Mouse (Mus musculus): ENCODE measurements around the gene Acss1. TPM values are rescaled to one million over a fixed set of nuclear protein-coding genes. Genes with fewer than 3 reads are reported as not detected.
A peak's percentile ranks its signal among the peaks of the same experiment; 100 is the strongest.

Gene Acss1
- polyA plus RNA-seq, 1 experiment = 2.8 TPM

DNA sequence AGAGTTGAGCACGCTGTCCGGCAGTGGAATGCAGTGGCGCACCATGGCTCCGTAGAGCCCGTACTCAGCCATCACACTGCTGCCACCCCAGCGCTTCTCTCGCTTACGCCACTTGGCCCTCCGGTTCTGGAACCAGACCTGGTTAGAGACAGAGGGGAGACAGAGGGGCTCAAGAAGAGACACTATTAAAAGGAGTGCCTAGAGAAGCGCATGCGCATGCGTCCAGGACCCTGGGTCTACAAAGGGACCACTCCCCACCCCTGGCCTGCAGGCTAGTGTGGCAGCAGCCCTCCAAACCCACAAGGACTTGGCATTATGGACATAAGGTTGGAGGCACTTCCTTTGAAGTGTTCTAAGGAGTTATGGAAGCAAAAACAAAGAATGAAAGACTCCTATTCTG is 16.2 kb upstream of the Acss1 start:
- H3K9me3 ChIP-seq = no peaks in the 10 kb centered on the region
- H3K27me3 ChIP-seq (replicated peaks) = peaks cover 47% of the 10 kb centered on the region
- H3K4me3 ChIP-seq (replicated peaks) = no peak overlapping the region
- TF ChIP-seq GATA1 (IDR thresholded peaks at IDR 0.05; ENCODE audit: borderline replicate concordance, low read length) = no peak
- TF ChIP-seq FLI1 (IDR thresholded peaks at IDR 0.05; ENCODE audit: low read length) = no peak
- H3K4me1 ChIP-seq = peaks cover 8% of the 10 kb centered on the region
- H3K36me3 ChIP-seq (replicated peaks; ENCODE audit: low read length) = no peaks in the 10 kb centered on the region

DNA sequence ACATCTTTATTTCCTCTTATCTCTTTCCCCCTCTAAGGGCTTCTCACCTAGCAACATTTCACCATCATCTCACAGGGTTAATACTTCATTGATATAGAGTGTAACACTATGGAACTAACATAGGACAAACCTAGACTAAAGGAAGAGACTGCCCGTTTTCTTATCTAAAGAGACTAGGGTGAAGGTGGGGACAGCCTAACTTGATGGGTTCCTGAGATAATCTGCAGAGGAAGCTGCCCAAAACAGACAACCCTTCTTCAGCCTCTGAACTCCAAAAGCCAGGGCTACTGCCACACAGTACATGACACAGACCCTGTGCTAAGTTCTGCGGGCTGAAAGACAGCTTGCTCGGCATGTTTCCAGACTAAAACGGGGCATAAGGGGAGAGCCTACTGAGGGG is 13.3 kb upstream of the Acss1 start:
- Histone ChIP-seq H3K36me3 (replicated peaks; ENCODE audit: low read length) (no peaks in the 10 kb centered on the region), H3K4me1 (no peaks in the 10 kb centered on the region), H3K9me3 (no peaks in the 10 kb centered on the region), H3K27me3 (replicated peaks) (peaks cover 19% of the 10 kb centered on the region), H3K4me3 (replicated peaks) (no peak overlapping the region)
- no peak for TF ChIP-seq FLI1 (IDR thresholded peaks at IDR 0.05; ENCODE audit: low read length)
- no peak for TF ChIP-seq GATA1 (IDR thresholded peaks at IDR 0.05; ENCODE audit: borderline replicate concordance, low read length)

DNA sequence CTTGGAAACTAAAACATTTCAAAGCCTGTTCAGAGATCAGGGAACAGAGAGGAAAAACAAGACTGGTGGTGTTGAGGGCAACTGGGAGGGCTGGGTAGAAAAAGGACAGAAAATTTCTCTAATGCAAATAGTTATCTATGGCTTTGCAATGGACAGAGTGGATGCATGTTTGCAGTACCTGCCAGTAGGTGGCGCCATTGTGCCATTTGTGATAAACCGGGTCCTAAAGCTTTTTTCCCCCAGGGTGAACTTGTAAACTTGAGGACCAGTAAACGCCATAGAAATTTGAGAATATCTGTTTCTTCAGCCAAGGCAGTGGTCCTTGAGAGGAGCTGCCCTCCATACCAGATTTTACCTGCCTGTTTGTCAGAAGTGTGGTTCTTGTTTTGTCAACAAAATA is 10.1 kb upstream of the Acss1 start:
- no peak overlapping the region for H3K4me3 ChIP-seq (replicated peaks)
- peaks cover 13% of the 10 kb centered on the region for H3K4me1 ChIP-seq
- TF ChIP-seq GATA1 (IDR thresholded peaks at IDR 0.05; ENCODE audit: borderline replicate concordance, low read length) (no peak), FLI1 (IDR thresholded peaks at IDR 0.05; ENCODE audit: low read length) (no peak)
- H3K36me3 ChIP-seq (replicated peaks; ENCODE audit: low read length) = no peaks in the 10 kb centered on the region
- no peaks in the 10 kb centered on the region for H3K9me3 ChIP-seq
- H3K27me3 ChIP-seq (replicated peaks) = peaks cover 2% of the 10 kb centered on the region

DNA sequence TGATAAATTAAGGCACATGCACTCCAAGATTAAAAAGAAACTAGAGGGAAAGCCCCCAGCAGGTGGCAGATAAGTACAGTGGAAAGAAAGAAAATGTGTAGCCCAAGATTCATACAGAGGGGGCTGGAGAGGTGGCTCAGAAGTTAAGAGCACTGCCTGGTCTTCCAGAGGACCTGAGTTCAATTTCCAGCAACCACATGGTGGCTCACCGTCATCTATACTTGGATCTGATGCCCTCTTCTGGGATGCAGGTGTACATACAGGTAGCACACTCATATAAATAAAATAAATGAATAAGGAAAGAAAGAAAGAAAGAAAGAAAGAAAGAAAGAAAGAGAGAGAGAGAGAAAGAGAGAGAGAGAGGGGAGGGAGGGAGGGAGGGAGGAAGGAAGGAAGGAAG is 7.2 kb upstream of the Acss1 start:
- Histone ChIP-seq H3K9me3 (no peaks in the 10 kb centered on the region), H3K4me3 (replicated peaks) (no peak overlapping the region), H3K4me1 (peaks cover 31% of the 10 kb centered on the region), H3K36me3 (replicated peaks; ENCODE audit: low read length) (no peaks in the 10 kb centered on the region), H3K27me3 (replicated peaks) (peaks cover 5% of the 10 kb centered on the region)
- TF ChIP-seq GATA1 (IDR thresholded peaks at IDR 0.05; ENCODE audit: borderline replicate concordance, low read length) (no peak), FLI1 (IDR thresholded peaks at IDR 0.05; ENCODE audit: low read length) (no peak)

DNA sequence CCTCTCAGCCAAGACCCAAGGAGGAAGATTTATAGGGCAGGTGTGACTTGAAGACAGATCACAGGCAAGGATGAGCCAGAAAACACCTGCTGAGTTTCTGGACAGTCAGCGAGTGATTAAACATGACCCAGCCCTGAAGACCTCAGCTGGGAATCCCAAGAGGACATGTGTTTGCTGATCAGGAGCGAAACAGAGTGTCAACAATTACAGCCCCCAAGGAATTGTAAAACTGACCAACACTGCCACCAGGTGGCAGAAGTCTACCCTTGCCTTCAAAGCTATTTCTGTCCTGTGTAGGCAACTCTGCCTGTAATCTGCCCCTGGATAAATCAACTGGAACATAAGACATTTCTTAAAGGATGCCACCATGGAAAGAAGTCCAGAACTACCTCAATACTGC is 6.6 kb upstream of the Acss1 start:
- no peaks in the 10 kb centered on the region for H3K9me3 ChIP-seq
- TF ChIP-seq FLI1 (IDR thresholded peaks at IDR 0.05; ENCODE audit: low read length) (no peak), GATA1 (IDR thresholded peaks at IDR 0.05; ENCODE audit: borderline replicate concordance, low read length) (no peak)
- peaks cover 5% of the 10 kb centered on the region for H3K27me3 ChIP-seq (replicated peaks)
- H3K4me1 ChIP-seq = peaks cover 34% of the 10 kb centered on the region
- no peaks in the 10 kb centered on the region for H3K36me3 ChIP-seq (replicated peaks; ENCODE audit: low read length)
- H3K4me3 ChIP-seq (replicated peaks) = no peak overlapping the region

DNA sequence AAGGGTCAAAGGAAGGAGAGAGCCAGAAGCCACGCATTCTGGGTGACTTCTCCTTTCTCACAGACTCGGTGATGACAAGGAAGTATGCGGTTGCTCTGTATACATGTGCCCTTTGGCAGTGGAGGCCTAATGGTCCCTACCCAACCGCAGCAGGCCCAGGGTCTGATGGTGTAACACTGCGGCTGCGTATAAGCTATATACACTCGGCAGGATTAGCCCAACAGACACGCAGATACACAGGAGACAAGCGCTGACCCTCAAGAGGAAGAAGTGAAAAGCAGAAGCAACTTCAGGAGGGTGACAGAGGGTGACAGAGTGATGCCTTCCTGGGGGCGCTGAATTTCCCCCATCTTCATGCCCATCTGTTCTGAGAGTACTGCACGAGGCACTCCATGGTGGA is 5.6 kb upstream of the Acss1 start:
- no peaks in the 10 kb centered on the region for H3K36me3 ChIP-seq (replicated peaks; ENCODE audit: low read length)
- no peaks in the 10 kb centered on the region for H3K9me3 ChIP-seq
- peaks cover 8% of the 10 kb centered on the region for H3K27me3 ChIP-seq (replicated peaks)
- H3K4me3 ChIP-seq (replicated peaks) = peak overlapping the region; percentile 11
- TF ChIP-seq GATA1 (IDR thresholded peaks at IDR 0.05; ENCODE audit: borderline replicate concordance, low read length) (no peak), FLI1 (IDR thresholded peaks at IDR 0.05; ENCODE audit: low read length) (no peak)
- peaks cover 44% of the 10 kb centered on the region for H3K4me1 ChIP-seq

DNA sequence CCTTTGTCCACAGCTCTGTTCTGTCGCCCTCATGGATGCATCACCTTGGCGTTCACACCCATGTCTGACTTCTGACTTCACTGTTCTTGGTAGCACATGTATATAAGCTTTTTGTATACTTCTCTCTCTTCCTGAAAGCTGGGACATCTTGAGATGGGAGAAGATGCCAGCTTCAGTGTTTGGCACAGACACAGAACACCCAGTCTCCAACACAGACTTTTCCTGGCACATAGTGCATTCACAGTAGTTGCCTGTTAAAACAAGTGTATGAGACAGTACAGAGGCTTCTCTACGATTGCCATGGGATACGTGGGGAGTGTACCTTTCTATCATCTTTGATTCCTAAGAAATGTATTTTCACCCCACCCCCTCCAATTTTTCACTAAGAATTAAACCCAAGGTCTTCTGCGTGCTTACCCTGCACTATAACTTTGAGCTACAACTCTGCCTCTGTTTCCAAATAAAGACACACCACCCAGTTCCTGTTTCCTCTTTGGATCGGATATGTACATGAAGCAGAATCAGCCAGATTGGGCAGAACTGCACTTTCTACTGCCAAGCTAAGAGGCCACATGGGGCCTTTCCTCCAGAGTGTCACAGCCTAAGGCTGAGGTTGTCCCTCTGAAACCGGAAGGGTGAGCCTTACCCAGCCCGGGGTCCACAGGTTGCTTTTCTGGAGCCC is 3.5 kb upstream of the Acss1 start:
- Histone ChIP-seq H3K27me3 (replicated peaks) (peaks cover 24% of the 10 kb centered on the region), H3K9me3 (no peaks in the 10 kb centered on the region), H3K4me3 (replicated peaks) (no peak overlapping the region), H3K4me1 (peaks cover 65% of the 10 kb centered on the region), H3K36me3 (replicated peaks; ENCODE audit: low read length) (no peaks in the 10 kb centered on the region)
- TF ChIP-seq GATA1 (IDR thresholded peaks at IDR 0.05; ENCODE audit: borderline replicate concordance, low read length) (no peak), FLI1 (IDR thresholded peaks at IDR 0.05; ENCODE audit: low read length) (no peak)

DNA sequence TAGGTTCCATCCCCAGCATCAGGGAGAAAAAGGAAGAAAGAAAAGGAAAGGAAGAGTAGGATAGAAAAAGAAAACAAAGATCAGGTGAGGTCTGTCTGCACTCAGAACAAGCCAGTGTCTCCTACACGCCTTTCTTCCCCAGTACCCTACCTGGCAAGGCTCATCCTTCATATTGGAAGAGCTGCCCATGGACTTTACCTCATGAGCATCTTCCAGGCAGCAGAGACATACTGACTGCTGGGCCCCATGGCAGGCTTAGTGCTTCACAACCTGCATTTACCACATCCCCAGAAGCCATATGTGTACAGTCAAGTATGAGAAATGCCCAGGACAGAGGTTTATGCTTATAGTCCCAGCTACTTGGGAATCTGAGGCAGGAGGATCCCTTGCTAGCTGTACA is 2.6 kb upstream of the Acss1 start:
- Histone ChIP-seq H3K4me3 (replicated peaks) (no peak overlapping the region), H3K27me3 (replicated peaks) (peaks cover 23% of the 10 kb centered on the region), H3K4me1 (peaks cover 71% of the 10 kb centered on the region), H3K36me3 (replicated peaks; ENCODE audit: low read length) (no peaks in the 10 kb centered on the region), H3K9me3 (no peaks in the 10 kb centered on the region)
- no peak for TF ChIP-seq GATA1 (IDR thresholded peaks at IDR 0.05; ENCODE audit: borderline replicate concordance, low read length)
- TF ChIP-seq FLI1 (IDR thresholded peaks at IDR 0.05; ENCODE audit: low read length) = no peak

DNA sequence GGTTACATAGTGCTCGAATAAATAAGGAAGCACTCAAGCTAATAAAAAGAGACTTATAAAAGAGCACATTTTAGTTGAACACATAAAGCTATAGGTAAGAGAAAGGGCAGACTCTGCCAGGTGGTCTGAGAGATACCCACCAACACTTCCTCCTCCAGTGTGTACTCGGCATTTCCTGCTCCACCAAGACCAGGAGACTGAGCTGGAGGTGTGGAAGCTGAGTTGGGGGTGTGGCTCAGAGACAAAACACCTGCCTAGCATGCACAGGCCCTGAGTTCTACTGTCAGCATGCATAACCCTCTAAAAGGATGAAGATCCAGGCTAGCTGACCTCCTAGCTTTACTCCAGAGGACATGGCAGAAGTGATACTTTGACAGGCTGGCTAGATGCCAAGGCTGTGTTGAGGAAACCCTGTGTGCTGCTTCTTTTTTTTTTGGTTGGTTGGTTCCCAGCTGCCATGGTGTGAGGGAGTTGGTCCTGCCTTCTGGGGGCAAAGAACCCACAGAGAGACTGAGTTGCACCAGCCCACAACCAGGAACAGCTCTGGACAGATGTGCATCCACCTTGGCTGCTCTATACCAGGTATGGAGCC is 1.2 kb upstream of the Acss1 start:
- H3K36me3 ChIP-seq (replicated peaks; ENCODE audit: low read length) = no peaks in the 10 kb centered on the region
- peaks cover 77% of the 10 kb centered on the region for H3K4me1 ChIP-seq
- no peaks in the 10 kb centered on the region for H3K9me3 ChIP-seq
- no peak for TF ChIP-seq FLI1 (IDR thresholded peaks at IDR 0.05; ENCODE audit: low read length)
- TF ChIP-seq GATA1 (IDR thresholded peaks at IDR 0.05; ENCODE audit: borderline replicate concordance, low read length) = no peak
- H3K27me3 ChIP-seq (replicated peaks) = peaks cover 28% of the 10 kb centered on the region
- no peak overlapping the region for H3K4me3 ChIP-seq (replicated peaks)

DNA sequence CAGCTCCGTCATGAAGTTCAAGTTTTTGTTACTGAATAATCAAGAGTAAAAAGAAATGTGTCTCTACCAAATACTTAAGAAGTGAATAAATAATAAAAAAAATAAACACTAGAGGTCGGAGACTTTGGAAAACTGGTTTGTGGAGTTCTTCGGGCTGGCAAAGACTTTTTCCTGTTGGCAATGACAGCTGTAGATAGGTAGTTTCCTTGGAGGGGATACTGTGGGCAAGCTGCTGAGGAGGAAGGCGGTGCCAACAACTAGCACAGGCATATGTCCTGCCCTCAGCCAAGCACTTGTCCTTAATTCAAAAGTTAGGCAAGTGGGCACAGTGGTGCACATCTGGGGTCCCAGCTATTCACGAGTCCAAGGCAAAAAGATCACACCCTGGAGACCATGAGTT is 656 bp upstream of the Acss1 start:
- Histone ChIP-seq H3K4me3 (replicated peaks) (peak overlapping the region; percentile 96), H3K27me3 (replicated peaks) (peaks cover 29% of the 10 kb centered on the region), H3K4me1 (peaks cover 75% of the 10 kb centered on the region), H3K9me3 (no peaks in the 10 kb centered on the region), H3K36me3 (replicated peaks; ENCODE audit: low read length) (no peaks in the 10 kb centered on the region)
- TF ChIP-seq GATA1 (IDR thresholded peaks at IDR 0.05; ENCODE audit: borderline replicate concordance, low read length) (no peak), FLI1 (IDR thresholded peaks at IDR 0.05; ENCODE audit: low read length) (no peak)

Data from megakaryocyte, embryonic 14.5 days (primary cell).